Mouse (Mus musculus) midbrain, embryonic 10.5 days (tissue): ENCODE results near the gene Phactr3. TPM values are rescaled to one million over a fixed set of nuclear protein-coding genes. Genes with fewer than 3 reads are reported as not detected.

Experiments used
- DNase-seq: peaks from one replicate; pipeline ENCODE4 v3.0.0-alpha.2; 2017; ENCODE audit warnings: low spot score
- H3K27ac ChIP-seq: fragments of 300-500 bp; sonication (generic); replicated peaks from 2 replicates; pipeline ENCODE4 v1.5.1; 2016; ENCODE audit warnings: mild to moderate bottlenecking
- H3K27me3 ChIP-seq: fragments of 300-500 bp; sonication (generic); 2 replicates; pipeline ENCODE4 v1.6.1; 2016; ENCODE audit warnings: low read depth, mild to moderate bottlenecking; ENCODE audit not compliant: poor library complexity, severe bottlenecking
- H3K36me3 ChIP-seq: fragments of 300-500 bp; sonication (generic); 2 replicates; pipeline ENCODE4 v1.6.1; 2016; ENCODE audit warnings: mild to moderate bottlenecking, moderate library complexity
- H3K4me1 ChIP-seq: fragments of 300-500 bp; sonication (generic); 2 replicates; pipeline ENCODE4 v1.6.1; 2016
- H3K4me3 ChIP-seq: fragments of 300-500 bp; sonication (generic); 2 replicates; pipeline ENCODE4 v1.5.1; 2016; ENCODE audit warnings: mild to moderate bottlenecking, moderate library complexity
- H3K9me3 ChIP-seq: fragments of 300-500 bp; sonication (generic); replicated peaks from 2 replicates; pipeline ENCODE4 v1.6.1; 2016; ENCODE audit warnings: mild to moderate bottlenecking
- WGBS: fragments of 180-500 bp; shearing (Covaris S2); methylation state at CpG from one replicate; pipeline ENCODE4 v1.1.7; 2016; 5-methylcytosine and 5-hydroxymethylcytosine counted together
- polyA plus RNA-seq: library from polyadenylated mRNA; unstranded; fragments of >200 nt; fragmentation: Nextera tagmentation; extraction: Ambion mirVana; gene quantifications from 2 replicates; pipeline ENCODE4 v1.2.1, GENCODE M21; 2016

The Phactr3 gene
- polyA plus RNA-seq, 1 experiment from 2014 or later, result 5.8 TPM

DNA sequence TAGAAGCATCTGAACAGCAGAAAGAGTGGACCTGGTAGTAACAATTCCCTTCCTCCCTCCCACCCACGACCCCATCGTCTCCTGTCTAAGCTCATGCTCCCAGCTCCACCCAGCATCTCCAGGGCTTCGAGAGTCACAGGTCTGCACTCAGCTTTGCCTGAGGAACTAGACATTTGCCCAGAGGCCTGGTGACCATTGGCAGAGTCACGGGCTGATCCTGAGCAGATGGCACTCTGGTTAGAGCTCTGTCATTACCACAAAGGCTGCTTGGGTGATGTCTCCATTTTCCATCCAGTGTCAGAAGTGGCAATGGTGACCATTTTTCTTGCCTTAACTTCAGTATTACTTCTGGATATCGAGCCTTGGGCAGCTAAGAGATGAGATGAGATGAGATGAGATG, 127.1 kb downstream of the Phactr3 start:
- Histone ChIP-seq H3K4me1 (0 out of 2 replicates have a peak, but pooled peaks cover 5% of the 10 kb centered on the region), H3K4me3 (no peak overlapping the region), H3K9me3 (no peaks in the 10 kb centered on the region), H3K27ac (no peak overlapping the region), H3K36me3 (no peaks in the 10 kb centered on the region), H3K27me3 (no peaks in the 10 kb centered on the region)
- DNase-seq, result no peak
- 88% methylated on average over 5 of the region's 5 CpGs for WGBS

GRCm38 (mm10) chr2:178246767-178247166, 128.0 kb downstream of the Phactr3 start:
- DNase-seq, result no peak
- Histone ChIP-seq H3K36me3 (no peaks in the 10 kb centered on the region), H3K27ac (no peak overlapping the region), H3K4me3 (no peak overlapping the region), H3K9me3 (no peaks in the 10 kb centered on the region), H3K27me3 (no peaks in the 10 kb centered on the region), H3K4me1 (0 out of 2 replicates have a peak, but pooled peaks cover 2% of the 10 kb centered on the region)
- 57% methylated on average over 4 of the region's 4 CpGs for WGBS

DNA sequence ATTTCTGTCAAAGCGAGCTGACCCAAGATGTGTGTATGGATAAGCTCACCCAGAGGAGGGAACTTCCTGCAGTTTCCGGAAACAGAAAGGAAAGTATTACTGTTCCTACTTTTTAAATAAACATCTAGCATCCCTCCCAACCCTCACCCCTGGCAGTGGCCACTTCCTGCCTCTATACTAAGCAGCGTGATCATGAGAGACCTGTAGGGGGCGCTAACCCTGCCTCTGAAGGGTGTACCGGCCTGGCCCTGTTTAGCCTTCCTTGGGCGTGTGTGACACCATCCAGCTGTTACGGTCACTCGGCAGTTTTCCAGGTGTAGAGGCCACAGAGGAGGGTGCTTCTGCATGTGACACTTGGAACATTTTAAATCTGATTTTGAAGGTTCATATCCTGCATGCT, 128.5 kb downstream of the Phactr3 start:
- WGBS, result 81% methylated on average over 8 of the region's 8 CpGs
- H3K27ac ChIP-seq, result no peak overlapping the region
- no peak for DNase-seq
- H3K4me1 ChIP-seq, result 0 out of 2 replicates have a peak, but pooled peaks cover 2% of the 10 kb centered on the region
- H3K4me3 ChIP-seq, result no peak overlapping the region
- H3K27me3 ChIP-seq, result no peaks in the 10 kb centered on the region
- no peaks in the 10 kb centered on the region for H3K9me3 ChIP-seq
- H3K36me3 ChIP-seq, result no peaks in the 10 kb centered on the region

- Histone ChIP-seq H3K4me3 (no peak overlapping the region), H3K27ac (peak overlapping the region; percentile 70), H3K36me3 (no peaks in the 10 kb centered on the region), H3K27me3 (peaks cover 45% of the 10 kb centered on the region), H3K4me1 (peaks cover 23% of the 10 kb centered on the region), H3K9me3 (no peaks in the 10 kb centered on the region)
- WGBS, result under 1% methylated on average over 3 of the region's 3 CpGs
- DNase-seq, result peak; percentile 49
Observed at GRCm38 (mm10) chr2:178257117-178257825, 138.5 kb downstream of the Phactr3 start.

DNA sequence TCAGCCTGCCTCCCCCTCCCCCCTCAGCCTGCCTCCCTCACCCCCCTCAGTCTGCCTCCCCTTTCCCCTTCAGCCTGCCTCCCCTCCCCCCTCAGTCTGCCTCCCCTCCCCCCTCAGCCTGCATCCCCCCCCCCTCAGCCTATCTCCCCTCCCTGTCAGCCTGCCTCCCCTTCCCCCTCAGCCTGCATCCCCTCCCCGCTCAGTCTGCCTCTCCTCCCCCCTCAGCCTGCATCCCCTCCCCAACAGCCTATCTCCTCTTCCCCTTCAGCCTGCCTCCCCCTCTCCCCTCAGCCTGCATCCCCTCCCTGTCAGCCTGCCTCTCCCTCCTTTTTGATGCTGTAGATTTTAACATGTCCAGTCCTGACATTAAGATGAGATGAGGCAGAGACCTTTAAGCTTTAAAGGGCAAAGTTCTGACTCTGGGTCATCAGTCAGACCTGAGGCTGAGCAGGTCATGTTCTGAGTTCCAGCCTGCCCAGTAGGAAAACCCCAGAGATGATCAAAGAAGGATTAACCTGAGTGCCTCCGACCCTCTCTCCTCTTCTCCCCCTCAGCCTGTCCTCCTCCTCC, 139.3 kb downstream of the Phactr3 start:
- WGBS, result 0% methylated on average over 1 of the region's 2 CpGs
- peak; percentile 25 for DNase-seq
- H3K27me3 ChIP-seq, result peaks cover 43% of the 10 kb centered on the region

GRCm38 (mm10) chr2:178263055-178263454, 144.3 kb downstream of the Phactr3 start:
- Histone ChIP-seq H3K27me3 (peaks cover 16% of the 10 kb centered on the region; the same call in 1 of the 2 replicates), H3K27ac (no peak overlapping the region), H3K4me3 (no peak overlapping the region), H3K4me1 (peaks cover 23% of the 10 kb centered on the region), H3K9me3 (no peaks in the 10 kb centered on the region), H3K36me3 (no peaks in the 10 kb centered on the region)
- 85% methylated on average over 4 of the region's 4 CpGs for WGBS
- DNase-seq, result no peak

More for the DNA sequence above, 139.3 kb downstream of the Phactr3 start:
- H3K9me3 ChIP-seq, result no peaks in the 10 kb centered on the region
- H3K36me3 ChIP-seq, result no peaks in the 10 kb centered on the region
- H3K4me1 ChIP-seq, result peaks cover 23% of the 10 kb centered on the region
- H3K27ac ChIP-seq, result no peak overlapping the region
- H3K4me3 ChIP-seq, result no peak overlapping the region

GRCm38 (mm10) chr2:178264389-178264788, 145.6 kb downstream of the Phactr3 start:
- H3K4me1 ChIP-seq, result peaks cover 17% of the 10 kb centered on the region
- H3K36me3 ChIP-seq, result no peaks in the 10 kb centered on the region
- 4% methylated on average over 8 of the region's 8 CpGs for WGBS
- H3K27ac ChIP-seq, result no peak overlapping the region
- no peaks in the 10 kb centered on the region for H3K9me3 ChIP-seq
- H3K4me3 ChIP-seq, result no peak overlapping the region
- DNase-seq, result peak; percentile 84
- H3K27me3 ChIP-seq, result 0 out of 2 replicates have a peak, but pooled peaks cover 9% of the 10 kb centered on the region

DNA sequence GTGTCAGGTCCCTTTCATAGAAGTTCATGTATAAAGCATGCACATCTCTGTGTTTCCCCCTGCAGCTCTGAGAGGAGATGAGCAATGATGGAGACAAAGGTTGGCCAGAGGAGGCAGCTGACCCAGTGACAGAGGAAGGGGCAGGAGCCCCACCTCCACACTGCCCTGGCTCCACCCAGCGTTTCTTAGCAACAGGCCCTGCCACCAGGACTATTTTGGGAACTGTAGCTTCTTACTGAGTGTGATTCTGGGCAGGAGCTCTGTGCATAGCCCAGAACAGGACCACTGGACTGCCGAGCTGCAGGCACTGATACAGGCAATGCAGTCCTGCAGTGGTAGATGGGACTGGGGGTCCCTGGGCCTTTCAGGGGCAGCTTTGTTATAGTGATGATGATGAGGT, 146.7 kb downstream of the Phactr3 start:
- DNase-seq, result peak; percentile 32
- H3K4me3 ChIP-seq, result no peak overlapping the region
- no peak overlapping the region for H3K27ac ChIP-seq
- peaks cover 17% of the 10 kb centered on the region for H3K4me1 ChIP-seq
- H3K27me3 ChIP-seq, result no peaks in the 10 kb centered on the region
- no peaks in the 10 kb centered on the region for H3K9me3 ChIP-seq
- no peaks in the 10 kb centered on the region for H3K36me3 ChIP-seq
- WGBS, result 13% methylated on average over 2 of the region's 2 CpGs

DNA sequence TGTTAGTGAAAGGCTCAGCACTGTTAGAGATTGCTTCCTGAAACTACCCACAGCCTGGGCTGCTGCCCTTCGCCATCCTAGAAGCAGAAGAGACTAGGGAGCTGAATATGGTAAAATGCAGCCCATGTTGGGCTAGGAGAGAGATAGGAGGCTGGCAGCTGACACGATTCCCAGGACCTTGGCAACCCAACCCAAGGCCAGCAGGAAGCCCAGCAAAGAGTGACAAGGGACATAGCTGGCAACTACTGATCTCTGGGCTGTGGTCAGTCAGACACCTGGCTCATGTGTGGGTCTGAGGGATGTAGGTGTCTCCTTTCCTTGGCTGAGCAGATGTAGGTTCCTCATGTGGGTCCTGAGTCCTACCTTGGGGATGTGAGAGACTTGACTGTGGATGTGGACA, 152.0 kb downstream of the Phactr3 start:
- H3K27ac ChIP-seq, result no peak overlapping the region
- DNase-seq, result no peak
- no peak overlapping the region for H3K4me3 ChIP-seq
- 83% methylated on average over 2 of the region's 2 CpGs for WGBS
- peaks cover 3% of the 10 kb centered on the region for H3K4me1 ChIP-seq
- H3K36me3 ChIP-seq, result no peaks in the 10 kb centered on the region
- no peaks in the 10 kb centered on the region for H3K27me3 ChIP-seq
- no peaks in the 10 kb centered on the region for H3K9me3 ChIP-seq

DNA sequence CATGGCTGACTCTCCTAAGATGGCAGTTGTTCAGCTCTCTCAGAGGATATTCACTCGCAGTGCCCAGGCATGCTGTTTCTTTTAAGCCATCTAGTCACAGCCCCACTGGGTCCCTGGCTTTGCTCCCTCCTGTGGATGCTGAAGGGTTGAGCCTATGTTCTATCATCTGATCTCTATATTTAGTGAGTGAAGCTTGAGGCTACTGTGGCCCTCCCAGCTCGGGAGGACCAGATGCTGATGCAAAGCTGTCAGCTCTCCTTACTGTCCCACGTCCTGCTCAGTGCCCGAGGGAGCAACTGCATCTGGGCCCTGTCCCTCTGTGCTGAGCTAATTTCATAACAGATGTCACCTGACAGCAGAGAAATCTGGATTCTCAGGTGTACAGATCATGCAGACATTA, 153.6 kb downstream of the Phactr3 start:
- Histone ChIP-seq H3K27me3 (no peaks in the 10 kb centered on the region), H3K36me3 (no peaks in the 10 kb centered on the region), H3K4me3 (no peak overlapping the region), H3K4me1 (no peaks in the 10 kb centered on the region), H3K27ac (no peak overlapping the region), H3K9me3 (no peaks in the 10 kb centered on the region)
- no peak for DNase-seq
- 80% methylated on average over 4 of the region's 4 CpGs for WGBS

- 85% methylated on average over 4 of the region's 4 CpGs for WGBS
- no peak for DNase-seq
- Histone ChIP-seq H3K4me1 (no peaks in the 10 kb centered on the region), H3K27ac (no peak overlapping the region), H3K27me3 (no peaks in the 10 kb centered on the region), H3K9me3 (no peaks in the 10 kb centered on the region), H3K4me3 (no peak overlapping the region), H3K36me3 (no peaks in the 10 kb centered on the region)
Observed at GRCm38 (mm10) chr2:178274126-178274525, 155.4 kb downstream of the Phactr3 start.

DNA sequence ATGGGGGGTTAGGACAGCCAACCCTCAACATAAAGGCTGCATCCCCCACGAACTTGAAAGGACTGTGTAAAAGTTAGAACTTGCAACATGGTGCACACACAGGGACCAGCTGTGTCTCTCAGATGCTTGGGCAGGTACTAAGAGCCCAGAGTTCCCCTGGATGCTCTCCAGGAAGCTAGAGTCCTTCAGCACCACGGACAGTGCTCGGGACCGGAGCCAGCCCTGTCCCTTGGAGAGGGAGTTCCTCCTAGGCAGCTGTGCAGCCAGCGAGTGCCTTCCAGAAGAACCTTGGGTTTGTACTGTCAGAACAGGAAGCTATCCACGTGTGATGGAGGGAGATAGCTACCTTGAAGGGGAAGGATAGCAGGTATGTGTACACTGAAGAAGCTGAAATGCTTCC, 158.4 kb downstream of the Phactr3 start:
- Histone ChIP-seq H3K36me3 (no peaks in the 10 kb centered on the region), H3K27ac (no peak overlapping the region), H3K4me1 (no peaks in the 10 kb centered on the region), H3K9me3 (no peaks in the 10 kb centered on the region), H3K4me3 (no peak overlapping the region), H3K27me3 (no peaks in the 10 kb centered on the region)
- WGBS, result 10% methylated on average over 6 of the region's 6 CpGs
- peak; percentile 43 for DNase-seq

DNA sequence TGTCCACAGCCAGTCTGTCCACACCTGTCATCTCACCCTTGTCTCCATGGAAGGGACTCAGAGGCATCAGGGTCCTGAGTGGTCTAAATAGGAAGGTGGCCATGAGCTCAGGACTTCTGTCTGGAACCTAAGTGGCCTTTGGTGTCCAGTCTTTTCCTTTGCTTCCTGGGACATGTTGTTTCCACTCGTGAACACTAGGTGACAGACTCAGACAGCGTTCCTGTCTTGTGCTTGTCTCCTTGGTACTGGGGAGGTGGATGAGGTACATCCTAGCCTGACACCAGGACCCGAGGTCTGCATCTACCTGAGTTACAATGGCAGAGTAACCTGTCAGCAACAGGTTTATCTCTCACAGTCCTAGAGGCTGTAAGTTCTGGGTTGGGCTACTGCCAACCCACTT, 162.4 kb downstream of the Phactr3 start:
- 60% methylated on average over 3 of the region's 3 CpGs for WGBS

More for the DNA sequence above, 162.4 kb downstream of the Phactr3 start:
- no peaks in the 10 kb centered on the region for H3K4me1 ChIP-seq
- DNase-seq, result no peak
- no peak overlapping the region for H3K4me3 ChIP-seq
- no peaks in the 10 kb centered on the region for H3K9me3 ChIP-seq
- H3K27ac ChIP-seq, result no peak overlapping the region
- no peaks in the 10 kb centered on the region for H3K36me3 ChIP-seq
- H3K27me3 ChIP-seq, result no peaks in the 10 kb centered on the region
